Mouse (Mus musculus) cortical plate, adult 2 months (tissue): ENCODE measurements at regions not wholly inside any gene's neighbourhood (a gene's known extent, or its start where the extent isn't known, plus 50 kb on each side); places are given as distances from the start of the nearest gene placed in this dataset.

Experiments
- CTCF ChIP-seq: fragments of 200-500 bp; IDR thresholded peaks from 2 replicates; pipeline ENCODE4 v1.5.1; 2011; ENCODE audit warnings: mild to moderate bottlenecking, control low read depth, low read length; ENCODE audit not compliant: insufficient read depth; ENCODE audit errors: extremely low read depth
- POLR2A ChIP-seq: fragments of 200-500 bp; IDR thresholded peaks from 2 replicates; pipeline ENCODE4 v1.6.1; 2011; ENCODE audit warnings: mild to moderate bottlenecking, low read length, control low read depth; ENCODE audit not compliant: insufficient read depth; ENCODE audit errors: extremely low read depth

DNA sequence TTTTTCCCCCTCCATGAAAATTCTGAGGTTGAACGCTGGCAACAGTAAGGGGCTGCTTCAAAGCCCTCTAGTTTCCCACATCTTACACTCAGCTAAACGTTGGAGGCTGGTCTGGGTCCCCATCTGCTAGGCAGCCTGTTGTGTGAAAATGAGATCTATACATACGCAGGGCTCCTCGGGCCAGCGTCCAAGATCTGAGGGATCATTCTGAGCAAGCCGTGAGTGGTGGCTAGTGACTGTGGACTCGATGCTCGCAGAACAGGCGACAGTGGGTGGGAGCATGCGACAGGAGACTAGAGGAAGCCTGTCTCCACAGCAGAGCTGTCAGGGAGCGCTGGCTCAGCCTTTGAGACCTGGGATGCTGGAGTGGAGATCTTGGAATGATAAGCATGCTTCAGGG lies 237.3 kb downstream of the Rplp1 start:
- no peak for TF ChIP-seq POLR2A
- no peak for TF ChIP-seq CTCF
